Mouse (Mus musculus): ENCODE measurements around the gene Tnfrsf11a. TPM values are rescaled to one million over a fixed set of nuclear protein-coding genes. Genes with fewer than 3 reads are reported as not detected.

Gene Tnfrsf11a
- total and polyA plus RNA-seq, 2 experiments from 2014 or later: 1.1 to 4.0 TPM

DNA sequence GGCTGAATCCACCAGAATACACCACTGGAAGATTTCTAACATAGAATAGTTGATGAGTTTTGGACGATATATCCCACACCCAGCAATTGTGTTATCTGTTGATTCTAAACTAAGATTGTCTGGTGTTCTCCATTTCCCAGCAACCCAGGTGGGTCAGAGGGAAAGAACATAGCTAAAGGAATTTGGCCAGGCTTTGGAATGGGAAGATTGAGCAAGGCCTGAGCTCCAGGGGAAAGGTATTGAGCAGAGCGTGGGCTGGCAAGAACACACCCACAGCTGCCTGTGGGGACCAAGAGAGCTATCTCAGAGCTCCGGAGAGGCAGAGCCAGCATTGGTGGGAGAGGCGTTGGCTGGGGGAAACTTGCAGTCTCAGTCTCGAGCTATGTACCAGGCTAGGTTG is 97.3 kb downstream of the Tnfrsf11a start:
- ATAC-seq: no peak
- 91% methylated on average over 5 of the region's 5 CpGs for WGBS
- no peak for DNase-seq (ENCODE audit: low spot score)

DNA sequence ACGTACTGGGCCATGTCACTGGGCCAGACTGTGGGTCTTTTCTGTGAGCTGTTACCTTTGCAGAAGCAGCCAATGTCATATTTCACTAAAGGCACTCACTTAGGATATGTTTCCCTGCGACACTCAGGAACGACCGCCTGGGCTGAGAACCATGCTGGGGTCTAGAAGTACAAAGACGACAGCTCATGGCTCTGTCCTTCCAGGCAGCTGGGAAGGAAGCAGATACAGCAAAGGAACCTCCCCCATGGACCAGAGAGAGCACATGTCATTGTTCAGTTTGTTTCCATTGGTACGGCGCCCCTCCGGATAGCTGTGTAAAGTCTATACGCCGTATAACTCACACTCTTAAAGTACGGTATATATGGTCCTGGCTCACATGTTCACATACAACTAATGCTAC is 97.9 kb downstream of the Tnfrsf11a start:
- no peak for ATAC-seq

More for the DNA sequence above, 97.3 kb downstream of the Tnfrsf11a start:
- H3K9me3 ChIP-seq (ENCODE audit: low read length): no peaks in the 10 kb centered on the region
- no peaks in the 10 kb centered on the region for H3K27me3 ChIP-seq (ENCODE audit: insufficient read depth, low read length)
- H3K4me3 ChIP-seq (ENCODE audit: low read length): no peak overlapping the region
- no peak overlapping the region for H3K27ac ChIP-seq
- no peak overlapping the region for H3K9ac ChIP-seq (replicated peaks; ENCODE audit: low read length)
- no peaks in the 10 kb centered on the region for H3K36me3 ChIP-seq (ENCODE audit: insufficient read depth, low read length)
- no peak for TF ChIP-seq CTCF (IDR thresholded peaks at IDR 0.05; ENCODE audit: low read depth)
- no peaks in the 10 kb centered on the region; the same call in 1 of the 2 replicates for H3K4me1 ChIP-seq (ENCODE audit: insufficient read depth, low read length)
- H3K4me2 ChIP-seq (ENCODE audit: low read depth, low read length): no peak overlapping the region

DNA sequence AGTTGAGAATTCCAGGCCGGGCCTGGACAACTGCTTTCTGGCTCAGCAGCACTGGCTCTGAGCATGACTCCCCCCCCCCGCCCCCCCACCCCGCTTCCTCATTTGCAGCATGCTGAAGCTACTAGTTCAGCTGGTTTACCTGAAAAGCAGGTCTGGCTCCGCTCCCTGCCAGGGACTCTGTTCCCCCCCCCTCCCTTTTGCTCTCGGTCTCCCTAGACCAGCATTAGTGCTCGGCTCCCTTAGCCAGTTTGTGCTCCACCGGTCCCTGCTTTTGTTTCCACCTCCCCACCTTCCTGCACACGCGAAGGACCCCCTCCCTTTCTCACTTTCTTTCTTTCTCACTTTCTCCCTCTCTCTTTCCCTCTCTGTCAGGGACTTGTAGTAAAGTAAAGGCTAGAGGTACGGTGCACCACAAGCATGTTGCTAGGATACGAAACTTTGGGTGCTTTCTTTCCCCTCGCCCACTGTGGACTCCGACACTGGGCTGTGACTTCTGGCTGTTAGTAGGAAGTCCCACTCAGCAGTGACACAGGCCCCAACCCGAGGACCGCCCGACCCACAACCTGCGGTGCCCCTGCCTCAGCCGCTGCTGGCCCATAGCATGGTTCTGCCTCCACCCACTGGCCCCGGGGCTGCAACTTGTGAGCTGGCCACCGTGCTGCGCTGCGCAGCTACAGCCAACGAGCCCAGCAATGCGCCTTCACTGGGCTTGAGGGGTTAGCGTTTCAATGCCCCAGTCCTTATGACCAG is 100.2 kb downstream of the Tnfrsf11a start:
- Histone ChIP-seq H3K9me3 (ENCODE audit: low read length) (no peaks in the 10 kb centered on the region), H3K4me1 (ENCODE audit: insufficient read depth, low read length) (no peaks in the 10 kb centered on the region; the same call in 1 of the 2 replicates), H3K27me3 (ENCODE audit: insufficient read depth, low read length) (no peaks in the 10 kb centered on the region), H3K4me2 (ENCODE audit: low read depth, low read length) (peak overlapping the region; percentile 47), H3K9ac (replicated peaks; ENCODE audit: low read length) (no peak overlapping the region), H3K4me3 (ENCODE audit: low read length) (peak overlapping the region; percentile 13; the same call in 1 of the 2 replicates), H3K27ac (no peak overlapping the region), H3K36me3 (ENCODE audit: insufficient read depth, low read length) (no peaks in the 10 kb centered on the region)
- ATAC-seq (peak; percentile 76; the same call in 1 of the 2 replicates), DNase-seq (ENCODE audit: low spot score) (peak; percentile 29)
- peak; percentile 56 for TF ChIP-seq CTCF (IDR thresholded peaks at IDR 0.05; ENCODE audit: low read depth)
- WGBS: 17% methylated on average over 25 of the region's 25 CpGs

More for the DNA sequence above, 97.9 kb downstream of the Tnfrsf11a start:
- Histone ChIP-seq H3K4me1 (ENCODE audit: insufficient read depth, low read length) (no peaks in the 10 kb centered on the region; the same call in 1 of the 2 replicates), H3K9ac (replicated peaks; ENCODE audit: low read length) (no peak overlapping the region), H3K4me3 (ENCODE audit: low read length) (no peak overlapping the region), H3K36me3 (ENCODE audit: insufficient read depth, low read length) (no peaks in the 10 kb centered on the region), H3K27me3 (ENCODE audit: insufficient read depth, low read length) (no peaks in the 10 kb centered on the region), H3K27ac (no peak overlapping the region), H3K4me2 (ENCODE audit: low read depth, low read length) (no peak overlapping the region), H3K9me3 (ENCODE audit: low read length) (no peaks in the 10 kb centered on the region)
- no peak for TF ChIP-seq CTCF (IDR thresholded peaks at IDR 0.05; ENCODE audit: low read depth)
- no peak for DNase-seq (ENCODE audit: low spot score)
- 91% methylated on average over 11 of the region's 11 CpGs for WGBS

DNA sequence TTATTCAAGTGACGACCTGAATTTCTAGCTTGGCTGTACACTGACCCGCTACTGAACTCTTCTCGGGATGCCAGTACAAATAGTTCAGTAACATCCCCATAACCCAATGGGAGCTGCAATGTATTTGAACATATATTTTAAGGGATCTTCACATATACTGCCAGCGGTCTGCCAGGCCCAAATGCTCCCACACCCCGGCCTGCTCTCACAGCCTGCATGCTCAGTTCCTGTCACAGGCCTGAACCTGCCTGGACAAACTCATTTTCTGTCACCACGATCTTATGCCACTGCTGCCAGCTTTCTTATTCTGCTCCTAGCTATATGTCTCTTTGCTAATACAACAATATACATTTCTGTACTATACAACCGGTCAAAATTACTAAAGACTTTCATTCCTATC is 100.9 kb downstream of the Tnfrsf11a start:
- no peak overlapping the region for H3K9ac ChIP-seq (replicated peaks; ENCODE audit: low read length)
- H3K36me3 ChIP-seq (ENCODE audit: insufficient read depth, low read length): no peaks in the 10 kb centered on the region
- H3K9me3 ChIP-seq (ENCODE audit: low read length): no peaks in the 10 kb centered on the region
- no peak for TF ChIP-seq CTCF (IDR thresholded peaks at IDR 0.05; ENCODE audit: low read depth)
- no peaks in the 10 kb centered on the region for H3K27me3 ChIP-seq (ENCODE audit: insufficient read depth, low read length)
- ATAC-seq (peak; percentile 27; the same call in 1 of the 2 replicates), DNase-seq (ENCODE audit: low spot score) (no peak)
- H3K4me3 ChIP-seq (ENCODE audit: low read length): no peak overlapping the region
- H3K4me1 ChIP-seq (ENCODE audit: insufficient read depth, low read length): no peaks in the 10 kb centered on the region; the same call in 1 of the 2 replicates
- no peak overlapping the region for H3K4me2 ChIP-seq (ENCODE audit: low read depth, low read length)
- H3K27ac ChIP-seq: no peak overlapping the region
- WGBS: 82% methylated on average over 7 of the region's 7 CpGs

DNA sequence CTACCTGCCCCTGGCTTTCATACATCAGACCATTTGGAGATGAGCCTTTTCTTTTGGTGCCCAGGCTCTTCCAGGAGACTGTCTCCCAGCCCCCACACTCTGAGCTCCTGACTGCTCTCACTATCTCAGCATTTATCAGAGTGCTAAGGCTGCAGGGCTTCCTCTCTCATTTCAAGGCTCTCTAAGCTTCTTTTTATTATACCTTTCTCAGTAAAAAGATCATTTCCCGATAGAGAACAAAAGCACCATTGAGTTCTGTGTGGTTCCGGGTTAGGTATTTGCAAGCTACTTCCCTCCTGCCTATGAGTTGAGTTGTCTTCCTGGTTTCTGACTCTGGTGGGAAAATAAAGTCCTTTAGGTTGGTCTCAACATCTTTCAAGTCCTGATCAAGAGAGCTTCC is 103.0 kb downstream of the Tnfrsf11a start:
- no peak overlapping the region for H3K4me3 ChIP-seq (ENCODE audit: low read length)
- H3K9me3 ChIP-seq (ENCODE audit: low read length): no peaks in the 10 kb centered on the region
- no peak overlapping the region for H3K4me2 ChIP-seq (ENCODE audit: low read depth, low read length)
- no peaks in the 10 kb centered on the region; the same call in 1 of the 2 replicates for H3K4me1 ChIP-seq (ENCODE audit: insufficient read depth, low read length)
- ATAC-seq: no peak
- DNase-seq (ENCODE audit: low spot score): no peak
- TF ChIP-seq CTCF (IDR thresholded peaks at IDR 0.05; ENCODE audit: low read depth): no peak
- no peaks in the 10 kb centered on the region for H3K36me3 ChIP-seq (ENCODE audit: insufficient read depth, low read length)
- WGBS: 74% methylated on average over 2 of the region's 2 CpGs
- no peaks in the 10 kb centered on the region for H3K27me3 ChIP-seq (ENCODE audit: insufficient read depth, low read length)
- no peak overlapping the region for H3K27ac ChIP-seq
- H3K9ac ChIP-seq (replicated peaks; ENCODE audit: low read length): no peak overlapping the region

DNA sequence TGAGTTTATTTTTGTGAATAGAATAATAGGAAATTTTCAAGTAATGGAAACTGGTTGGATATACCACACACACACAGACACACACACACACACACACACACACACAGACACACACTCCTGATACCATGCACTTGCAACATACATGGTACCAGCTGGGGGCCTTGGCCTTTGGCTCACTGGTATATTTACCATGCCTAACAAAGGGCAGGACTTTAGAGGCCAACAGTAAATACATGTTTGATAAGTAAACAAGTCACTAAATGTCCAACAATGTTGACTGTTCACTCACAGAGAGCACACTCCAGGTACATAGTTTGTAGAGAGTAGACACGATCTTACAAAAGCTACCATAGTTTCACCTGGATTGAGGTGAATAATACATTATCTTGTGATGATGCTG is 104.6 kb downstream of the Tnfrsf11a start:
- Histone ChIP-seq H3K27ac (no peak overlapping the region), H3K4me1 (ENCODE audit: insufficient read depth, low read length) (no peaks in the 10 kb centered on the region; the same call in 1 of the 2 replicates), H3K9me3 (ENCODE audit: low read length) (no peaks in the 10 kb centered on the region), H3K36me3 (ENCODE audit: insufficient read depth, low read length) (no peaks in the 10 kb centered on the region), H3K27me3 (ENCODE audit: insufficient read depth, low read length) (no peaks in the 10 kb centered on the region), H3K4me3 (ENCODE audit: low read length) (no peak overlapping the region), H3K9ac (replicated peaks; ENCODE audit: low read length) (no peak overlapping the region), H3K4me2 (ENCODE audit: low read depth, low read length) (no peak overlapping the region)
- no peak for DNase-seq (ENCODE audit: low spot score)
- no peak for TF ChIP-seq CTCF (IDR thresholded peaks at IDR 0.05; ENCODE audit: low read depth)
- no peak for ATAC-seq
- 98% methylated on average over 1 of the region's 1 CpGs for WGBS

DNA sequence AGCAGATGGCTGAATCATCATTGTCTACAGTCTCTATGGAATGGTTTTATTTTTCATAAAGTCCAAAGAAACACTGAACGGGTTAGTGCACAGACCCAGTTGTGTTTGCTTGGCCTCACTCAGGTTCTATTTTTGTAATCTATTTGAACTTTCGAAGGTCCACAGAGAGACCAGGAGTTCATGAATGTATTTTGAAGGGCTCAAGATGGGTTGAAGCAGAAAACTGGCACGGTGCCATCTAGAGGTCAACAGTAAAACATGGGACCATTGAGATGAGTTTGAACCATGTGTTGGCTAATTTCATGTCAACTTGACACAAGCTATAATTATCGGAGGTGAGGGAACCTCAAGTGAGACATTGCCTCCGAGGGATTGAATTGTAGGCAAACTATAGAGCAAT is 105.1 kb downstream of the Tnfrsf11a start:
- Histone ChIP-seq H3K27ac (no peak overlapping the region), H3K9me3 (ENCODE audit: low read length) (no peaks in the 10 kb centered on the region), H3K4me1 (ENCODE audit: insufficient read depth, low read length) (no peaks in the 10 kb centered on the region; the same call in 1 of the 2 replicates), H3K9ac (replicated peaks; ENCODE audit: low read length) (no peak overlapping the region), H3K4me3 (ENCODE audit: low read length) (no peak overlapping the region), H3K4me2 (ENCODE audit: low read depth, low read length) (no peak overlapping the region), H3K36me3 (ENCODE audit: insufficient read depth, low read length) (no peaks in the 10 kb centered on the region), H3K27me3 (ENCODE audit: insufficient read depth, low read length) (no peaks in the 10 kb centered on the region)
- ATAC-seq: no peak
- 75% methylated on average over 5 of the region's 5 CpGs for WGBS
- DNase-seq (ENCODE audit: low spot score): no peak
- TF ChIP-seq CTCF (IDR thresholded peaks at IDR 0.05; ENCODE audit: low read depth): no peak

Measured in hindbrain, postnatal 0 days (tissue).